Mouse (Mus musculus) midbrain, embryonic 16.5 days (tissue): ENCODE data around the gene Gan. TPM values are rescaled to one million over a fixed set of nuclear protein-coding genes. Genes with fewer than 3 reads are reported as not detected.

Source experiments
- ATAC-seq: fragments of 200-750 bp; cut with Nextera tagmentation; 2 replicates; pipeline ENCODE4 v1.8.0; 2017; ENCODE audit warnings: moderate TSS enrichment
- H3K27ac ChIP-seq: fragments of 300-500 bp; sonication (generic); 2 replicates; pipeline ENCODE4 v1.5.1; 2014; ENCODE audit warnings: mild to moderate bottlenecking, low read length, mixed read lengths
- H3K27me3 ChIP-seq: fragments of 300-500 bp; sonication (generic); 2 replicates; pipeline ENCODE4 v1.6.1; 2014; ENCODE audit warnings: low read depth, low read length, mixed read lengths; ENCODE audit not compliant: control insufficient read depth, insufficient read depth
- H3K36me3 ChIP-seq: fragments of 300-500 bp; sonication (generic); 2 replicates; pipeline ENCODE4 v1.6.1; 2014; ENCODE audit warnings: mild to moderate bottlenecking, low read length, moderate library complexity, mixed read lengths; ENCODE audit not compliant: control insufficient read depth, insufficient read depth
- H3K4me1 ChIP-seq: fragments of 300-500 bp; sonication (generic); 2 replicates; pipeline ENCODE4 v1.6.1; 2014; ENCODE audit warnings: mild to moderate bottlenecking, low read length, mixed read lengths; ENCODE audit not compliant: control insufficient read depth, insufficient read depth
- H3K4me2 ChIP-seq: fragments of 300-500 bp; sonication (generic); 2 replicates; pipeline ENCODE4 v1.6.1; 2014; ENCODE audit warnings: mild to moderate bottlenecking, low read length, mixed read lengths
- H3K4me3 ChIP-seq: fragments of 300-500 bp; sonication (generic); 2 replicates; pipeline ENCODE4 v1.5.1; 2014; ENCODE audit warnings: low read depth, mild to moderate bottlenecking, low read length, moderate library complexity, mixed read lengths
- H3K9ac ChIP-seq: fragments of 300-500 bp; sonication (generic); 2 replicates; pipeline ENCODE4 v1.6.1; 2014; ENCODE audit warnings: low read depth, low read length, mixed read lengths
- H3K9me3 ChIP-seq: fragments of 300-500 bp; sonication (generic); replicated peaks from 2 replicates; pipeline ENCODE4 v1.6.1; 2014; ENCODE audit warnings: mild to moderate bottlenecking, low read length, mixed read lengths; ENCODE audit not compliant: control insufficient read depth, poor library complexity, severe bottlenecking
- WGBS: fragments of 180-500 bp; shearing (Covaris S2); extraction: QIAGEN DNeasy Blood & Tissue Kit; methylation state at CpG from one replicate; pipeline ENCODE4 v1.1.7; 2014; 5-methylcytosine and 5-hydroxymethylcytosine counted together
- polyA plus RNA-seq: library from polyadenylated mRNA; unstranded; fragments of >200 nt; fragmentation: Nextera tagmentation; extraction: Ambion mirVana; gene quantifications from 2 replicates; pipeline ENCODE4 v1.2.1, GENCODE M21; 2015

The Gan gene
- polyA plus RNA-seq, 1 experiment from 2014 or later = 3.4 TPM

DNA sequence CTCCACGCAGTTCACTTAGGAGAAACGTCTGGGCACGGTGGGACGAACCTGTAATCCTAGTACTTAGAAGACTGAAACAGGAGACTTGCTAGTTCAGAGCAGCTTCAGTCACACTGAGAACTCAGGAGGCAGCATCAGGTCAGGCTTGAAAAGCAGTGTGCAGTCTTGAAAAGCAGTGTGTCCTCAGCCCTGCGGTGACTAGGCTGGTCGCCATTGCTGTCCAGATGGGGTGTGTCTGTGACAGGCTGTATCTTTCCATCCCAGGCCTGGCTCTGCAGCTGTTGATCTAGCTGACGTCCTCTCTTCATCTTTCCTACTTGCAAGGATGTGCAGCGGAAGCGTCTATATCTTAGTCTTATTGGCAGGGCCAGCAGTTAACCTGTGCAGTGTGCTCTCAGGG lies 42.9 kb downstream of the Gan start:
- H3K4me1 ChIP-seq = peaks cover 3% of the 10 kb centered on the region; the same call in 1 of the 2 replicates
- H3K9ac ChIP-seq = no peak overlapping the region
- H3K27me3 ChIP-seq = no peaks in the 10 kb centered on the region
- peaks cover 11% of the 10 kb centered on the region for H3K36me3 ChIP-seq
- H3K9me3 ChIP-seq = no peaks in the 10 kb centered on the region
- no peak overlapping the region for H3K4me3 ChIP-seq
- ATAC-seq = no peak
- H3K4me2 ChIP-seq = no peak overlapping the region
- WGBS = 89% methylated on average over 9 of the region's 9 CpGs
- no peak overlapping the region for H3K27ac ChIP-seq

DNA sequence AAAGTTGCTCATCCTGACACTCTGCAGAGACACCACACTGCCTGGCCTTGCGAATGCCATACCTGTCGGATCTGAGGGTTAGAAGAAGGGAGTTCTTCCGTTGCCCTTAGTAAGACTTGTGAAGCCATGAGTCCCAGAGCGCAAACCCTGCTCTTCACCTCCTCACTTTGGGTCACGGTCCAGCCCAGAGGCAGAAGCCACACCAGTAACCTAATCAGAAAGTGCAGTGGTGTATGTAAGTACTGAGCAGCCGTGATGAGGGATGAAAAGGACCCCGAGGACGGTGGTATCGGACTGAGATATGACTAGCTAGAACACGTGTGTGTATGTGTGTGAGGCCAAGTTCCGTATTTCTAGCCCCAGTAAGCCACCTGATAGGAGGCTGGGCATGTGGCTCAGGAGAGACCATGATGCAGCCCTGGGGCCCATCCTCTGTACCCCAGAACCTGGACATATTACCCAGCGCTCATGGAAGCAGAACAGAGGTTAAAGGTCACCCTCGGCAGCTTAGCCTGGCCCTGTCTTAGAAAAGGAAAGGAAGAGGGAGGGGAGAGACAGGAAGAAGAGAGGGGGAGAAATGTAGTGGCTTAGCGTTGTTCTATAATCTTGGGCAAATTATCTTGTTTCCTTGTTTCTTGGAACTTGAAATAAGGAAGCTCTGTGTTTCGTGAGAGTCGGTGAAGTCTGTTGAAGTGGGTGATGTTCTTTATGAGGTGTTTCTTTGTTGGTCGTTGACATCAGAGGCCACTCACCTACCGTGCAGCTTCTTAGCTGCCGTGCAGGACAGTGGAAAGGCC lies 43.5 kb downstream of the Gan start:
- Histone ChIP-seq H3K4me1 (peaks cover 3% of the 10 kb centered on the region; the same call in 1 of the 2 replicates), H3K36me3 (peaks cover 7% of the 10 kb centered on the region)

DNA sequence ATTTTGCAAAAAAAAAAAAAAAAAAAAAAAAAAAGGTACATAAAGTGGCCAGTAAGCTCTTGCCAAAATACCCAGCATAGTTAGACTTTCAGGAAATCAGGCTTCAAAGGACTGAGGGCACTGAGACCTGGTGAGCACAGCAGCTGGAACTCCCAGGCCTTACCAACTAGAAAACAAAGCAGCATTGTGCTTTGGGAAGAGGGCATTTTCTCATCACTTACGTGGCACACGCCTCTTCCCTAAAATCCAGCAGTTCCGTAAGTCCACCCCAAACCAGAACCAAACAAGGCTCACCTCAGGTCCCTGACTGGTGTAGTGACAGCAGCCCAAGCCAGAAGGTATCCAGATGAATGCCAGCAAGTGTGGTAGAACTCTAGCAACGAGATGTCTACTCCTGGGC lies 45.1 kb downstream of the Gan start:
- Histone ChIP-seq H3K9me3 (no peaks in the 10 kb centered on the region), H3K27me3 (no peaks in the 10 kb centered on the region), H3K4me2 (no peak overlapping the region), H3K4me3 (no peak overlapping the region), H3K4me1 (peaks cover 3% of the 10 kb centered on the region; the same call in 1 of the 2 replicates), H3K9ac (no peak overlapping the region), H3K36me3 (peaks cover 5% of the 10 kb centered on the region), H3K27ac (no peak overlapping the region)
- ATAC-seq = no peak
- WGBS = 91% methylated on average over 4 of the region's 4 CpGs

More for the DNA sequence above, 43.5 kb downstream of the Gan start:
- H3K9ac ChIP-seq = no peak overlapping the region
- no peak overlapping the region for H3K27ac ChIP-seq
- ATAC-seq = no peak
- H3K4me2 ChIP-seq = no peak overlapping the region
- 81% methylated on average over 19 of the region's 19 CpGs for WGBS
- H3K4me3 ChIP-seq = no peak overlapping the region
- no peaks in the 10 kb centered on the region for H3K27me3 ChIP-seq
- no peaks in the 10 kb centered on the region for H3K9me3 ChIP-seq

DNA sequence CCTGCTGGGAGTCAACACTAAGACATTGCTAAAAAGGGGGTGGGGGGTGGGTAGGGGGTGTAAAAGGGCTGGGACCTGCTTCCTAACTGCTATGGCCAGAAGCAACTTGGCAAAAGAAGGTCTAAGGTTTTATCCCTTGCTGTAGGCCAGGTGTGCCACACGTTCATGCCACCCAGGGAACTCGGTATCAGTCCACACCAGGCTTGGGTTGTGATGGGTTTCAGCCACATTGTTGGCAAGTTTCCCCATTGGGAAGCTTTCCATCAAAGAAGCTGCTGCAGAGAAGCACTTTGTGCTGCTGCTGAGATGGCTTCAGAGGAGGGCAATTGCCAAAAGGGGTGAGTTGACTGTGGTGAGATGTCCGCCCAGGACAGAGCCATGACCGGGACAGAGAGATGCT lies 47.9 kb downstream of the Gan start:
- H3K27me3 ChIP-seq = no peaks in the 10 kb centered on the region
- no peak for ATAC-seq
- H3K36me3 ChIP-seq = peaks cover 5% of the 10 kb centered on the region
- H3K9ac ChIP-seq = no peak overlapping the region
- H3K4me1 ChIP-seq = no peaks in the 10 kb centered on the region
- no peak overlapping the region for H3K4me3 ChIP-seq
- H3K27ac ChIP-seq = no peak overlapping the region
- WGBS = 93% methylated on average over 4 of the region's 4 CpGs
- no peaks in the 10 kb centered on the region for H3K9me3 ChIP-seq
- no peak overlapping the region for H3K4me2 ChIP-seq

DNA sequence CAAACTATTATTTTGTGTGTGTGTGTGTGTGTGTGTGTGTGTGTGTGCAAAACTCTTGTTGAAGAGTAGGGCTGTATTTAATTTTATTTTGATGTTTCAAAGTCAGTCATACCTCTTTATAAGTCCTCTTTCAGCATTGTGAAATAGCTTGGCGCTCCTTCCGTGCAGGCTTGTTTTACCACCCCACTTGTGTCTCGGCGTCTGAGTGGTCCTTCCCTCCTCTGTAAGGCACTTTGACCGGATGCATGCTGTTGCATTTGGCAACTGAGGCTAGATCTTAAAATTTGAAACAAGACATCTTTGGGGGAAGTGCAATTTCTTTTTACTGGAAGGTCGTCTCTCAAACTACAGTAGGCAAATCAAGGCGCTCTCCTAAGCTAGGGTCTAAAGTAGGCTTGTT lies 48.7 kb downstream of the Gan start:
- Histone ChIP-seq H3K36me3 (peaks cover 5% of the 10 kb centered on the region), H3K27ac (no peak overlapping the region), H3K9ac (no peak overlapping the region), H3K9me3 (no peaks in the 10 kb centered on the region), H3K4me1 (no peaks in the 10 kb centered on the region), H3K4me2 (no peak overlapping the region), H3K27me3 (no peaks in the 10 kb centered on the region), H3K4me3 (no peak overlapping the region)
- 94% methylated on average over 7 of the region's 7 CpGs for WGBS
- ATAC-seq = no peak

DNA sequence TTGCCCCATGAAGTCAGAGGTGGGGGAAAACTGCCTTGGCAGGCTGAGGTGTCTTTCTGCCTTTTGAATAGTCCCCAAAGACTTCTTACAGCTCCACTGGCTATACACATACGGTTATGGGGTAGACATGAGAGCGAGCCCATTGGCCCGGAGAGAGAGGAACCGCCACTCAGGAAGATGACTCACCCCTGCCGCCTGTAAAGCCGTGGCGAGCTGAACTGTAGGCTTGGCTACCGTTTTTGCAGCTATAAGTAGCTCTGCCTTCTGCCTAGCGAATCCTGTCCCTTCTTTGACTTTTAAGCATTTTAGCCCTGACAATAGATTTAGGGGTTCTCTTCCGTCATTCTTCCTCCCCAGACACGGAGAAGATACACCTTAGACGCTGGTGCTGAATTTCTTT lies 51.2 kb downstream of the Gan start:
- no peak for ATAC-seq
- WGBS = 93% methylated on average over 12 of the region's 12 CpGs

DNA sequence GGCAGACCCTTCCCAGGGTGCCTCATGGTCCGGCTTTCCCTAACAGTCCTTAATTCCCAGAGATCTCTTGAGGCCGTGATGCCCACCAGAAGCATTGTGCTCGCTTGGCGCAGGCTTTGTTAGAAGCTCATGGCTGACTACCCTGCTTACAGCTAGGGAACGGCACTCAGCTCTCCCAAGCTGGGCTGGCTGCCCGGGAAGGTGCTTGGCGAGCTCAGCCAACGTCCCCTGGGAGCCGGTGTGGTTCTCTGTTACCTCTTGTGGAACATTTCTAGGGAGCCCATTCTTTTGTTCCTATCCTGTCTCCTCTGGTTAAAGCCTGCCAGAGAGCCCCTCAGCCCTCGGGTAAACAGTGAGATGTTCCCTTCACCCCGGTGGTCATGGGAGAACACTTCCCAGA lies 54.2 kb downstream of the Gan start:
- Histone ChIP-seq H3K4me1 (no peaks in the 10 kb centered on the region), H3K4me3 (no peak overlapping the region), H3K36me3 (no peaks in the 10 kb centered on the region), H3K4me2 (no peak overlapping the region), H3K9ac (no peak overlapping the region), H3K27ac (no peak overlapping the region), H3K9me3 (no peaks in the 10 kb centered on the region), H3K27me3 (no peaks in the 10 kb centered on the region)
- 84% methylated on average over 11 of the region's 11 CpGs for WGBS
- ATAC-seq = no peak

More for the DNA sequence above, 51.2 kb downstream of the Gan start:
- Histone ChIP-seq H3K9me3 (no peaks in the 10 kb centered on the region), H3K4me1 (no peaks in the 10 kb centered on the region), H3K4me2 (no peak overlapping the region), H3K27ac (no peak overlapping the region), H3K36me3 (peaks cover 3% of the 10 kb centered on the region), H3K4me3 (no peak overlapping the region), H3K27me3 (no peaks in the 10 kb centered on the region), H3K9ac (no peak overlapping the region)

DNA sequence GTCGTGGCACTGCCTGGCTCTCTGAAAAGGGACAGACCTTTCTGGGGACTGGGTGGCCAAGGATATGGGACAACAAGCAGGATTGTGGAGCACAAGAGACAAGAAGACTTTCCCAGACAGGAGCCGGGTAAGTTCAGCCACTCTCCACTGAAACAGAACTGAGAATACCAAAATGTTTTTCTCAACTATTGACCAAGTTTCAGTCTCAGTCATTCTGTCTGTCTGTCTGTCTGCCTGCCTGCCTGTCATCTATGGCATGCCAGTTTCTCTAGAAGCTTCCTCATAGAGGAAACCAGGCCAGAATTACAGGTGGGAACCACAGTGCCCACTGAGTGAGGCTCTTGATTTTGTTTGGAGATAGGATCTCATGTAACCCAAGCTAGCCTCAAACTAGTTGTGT lies 59.8 kb downstream of the Gan start:
- H3K4me3 ChIP-seq = no peak overlapping the region
- no peaks in the 10 kb centered on the region for H3K4me1 ChIP-seq
- H3K9me3 ChIP-seq = no peaks in the 10 kb centered on the region
- no peak overlapping the region for H3K27ac ChIP-seq
- no peaks in the 10 kb centered on the region for H3K27me3 ChIP-seq
- 89% methylated on average over 2 of the region's 2 CpGs for WGBS
- no peak overlapping the region for H3K4me2 ChIP-seq
- H3K9ac ChIP-seq = no peak overlapping the region
- no peaks in the 10 kb centered on the region for H3K36me3 ChIP-seq
- ATAC-seq = no peak

DNA sequence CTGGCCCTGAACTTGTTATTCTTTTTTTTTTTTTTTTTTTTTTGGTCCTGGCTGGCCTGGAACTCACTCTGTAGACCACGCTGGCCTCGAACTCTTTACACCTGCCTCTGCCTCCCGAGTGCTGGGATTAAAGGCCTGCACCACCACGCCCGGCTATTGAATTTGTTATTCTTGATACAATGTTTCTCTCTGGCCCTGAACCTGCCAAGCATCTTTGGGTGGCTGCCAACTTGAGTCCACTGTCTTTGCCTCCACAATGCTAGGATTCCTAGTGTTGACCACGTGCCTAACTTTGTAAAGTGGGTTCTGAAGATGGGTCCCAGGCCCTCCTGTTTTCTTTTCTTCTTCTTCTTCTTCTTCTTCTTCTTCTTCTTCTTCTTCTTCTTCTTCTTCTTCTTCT lies 64.5 kb downstream of the Gan start:
- Histone ChIP-seq H3K4me3 (no peak overlapping the region), H3K9me3 (no peaks in the 10 kb centered on the region), H3K4me1 (no peaks in the 10 kb centered on the region), H3K36me3 (no peaks in the 10 kb centered on the region), H3K4me2 (no peak overlapping the region), H3K9ac (no peak overlapping the region), H3K27ac (no peak overlapping the region), H3K27me3 (no peaks in the 10 kb centered on the region)
- no peak for ATAC-seq
- WGBS = 74% methylated on average over 6 of the region's 6 CpGs
